Mouse (Mus musculus) E14TG2a.4 (cell line): ENCODE measurements around the gene Gm28042.

ENCODE experiments used
- H3K27me3 ChIP-seq: 2 replicates; pipeline ENCODE4 v1.6.1; 2014; ENCODE audit warnings: low read length, control low read depth; ENCODE audit not compliant: insufficient read depth
- H3K36me3 ChIP-seq: 2 replicates; pipeline ENCODE4 v1.6.1; 2014; ENCODE audit warnings: low read length, control low read depth; ENCODE audit not compliant: insufficient read depth
- H3K4me1 ChIP-seq: replicated peaks from 2 replicates; pipeline ENCODE4 v1.6.1; 2014; ENCODE audit warnings: low read depth, low read length, control low read depth
- H3K4me3 ChIP-seq: replicated peaks from 2 replicates; pipeline ENCODE4 v1.5.1; 2014; ENCODE audit warnings: mild to moderate bottlenecking, low read length
- H3K9me3 ChIP-seq: 2 replicates; pipeline ENCODE4 v1.6.1; 2014; ENCODE audit warnings: low read length, control low read depth
- CTCF ChIP-seq: conservative IDR thresholded peaks from 2 replicates; pipeline ENCODE4 v1.5.1; 2014; ENCODE audit warnings: low read length
- NANOG ChIP-seq: IDR thresholded peaks from 2 replicates; pipeline ENCODE4 v1.6.1; 2014; ENCODE audit warnings: borderline replicate concordance, low read length, mixed read lengths
- POU5F1 ChIP-seq: IDR thresholded peaks from 2 replicates; pipeline ENCODE4 v1.6.1; 2014; ENCODE audit warnings: low read length, borderline replicate concordance

Gm28042 gene

DNA sequence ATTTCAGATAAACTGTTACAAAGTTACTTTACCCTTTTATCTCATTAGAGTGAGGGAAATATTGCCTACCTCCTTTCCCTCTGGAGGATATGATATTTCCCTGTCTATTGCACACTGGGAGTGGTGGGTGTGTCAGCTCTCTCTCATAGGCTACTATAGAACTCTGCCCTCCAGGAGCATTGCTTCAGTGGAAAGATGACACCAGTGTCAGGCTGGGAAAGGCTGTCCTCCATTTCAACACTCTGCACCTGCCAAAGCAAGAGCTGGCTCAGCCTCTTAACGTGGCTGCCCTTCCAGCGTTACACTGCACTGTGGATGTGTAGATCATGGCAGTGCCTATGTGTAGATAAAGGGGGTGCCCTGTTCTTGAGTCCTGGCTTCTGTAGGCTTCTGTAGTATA, 34.9 kb upstream of the Gm28042 start:
- Histone ChIP-seq H3K36me3 (0 out of 2 replicates have a peak, but pooled peaks cover 2% of the 10 kb centered on the region), H3K9me3 (no peaks in the 10 kb centered on the region), H3K4me3 (no peak overlapping the region), H3K4me1 (peaks cover 16% of the 10 kb centered on the region), H3K27me3 (no peaks in the 10 kb centered on the region)
- TF ChIP-seq NANOG (no peak), CTCF (no peak), POU5F1 (no peak)

- H3K9me3 ChIP-seq = no peaks in the 10 kb centered on the region
- H3K4me3 ChIP-seq = no peak overlapping the region
- no peaks in the 10 kb centered on the region for H3K27me3 ChIP-seq
- TF ChIP-seq CTCF = no peak
- 0 out of 2 replicates have a peak, but pooled peaks cover 4% of the 10 kb centered on the region for H3K36me3 ChIP-seq
- H3K4me1 ChIP-seq = peaks cover 16% of the 10 kb centered on the region
Measured at GRCm38 (mm10) chr2:119993515-119993914, 33.8 kb upstream of the Gm28042 start.

DNA sequence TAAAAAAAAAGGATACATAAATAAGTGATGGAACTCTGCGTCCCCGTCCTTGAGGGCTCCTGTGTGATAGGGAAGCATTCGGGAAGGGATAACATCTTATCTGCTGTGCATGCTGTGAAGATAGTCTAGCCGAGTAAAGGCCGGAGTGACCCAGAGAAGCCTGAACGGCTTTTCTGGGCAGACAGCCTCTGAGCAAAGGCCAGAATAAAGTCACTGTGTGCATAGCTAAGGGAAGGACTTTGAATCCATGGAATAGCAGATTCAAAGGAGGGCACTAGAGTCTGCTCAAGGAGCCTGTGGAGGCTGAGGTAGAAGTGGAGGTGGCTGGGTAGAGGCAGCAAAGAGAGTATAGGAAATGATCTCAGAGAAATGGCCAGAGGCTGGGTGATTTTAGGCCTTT, 32.5 kb upstream of the Gm28042 start:
- 0 out of 2 replicates have a peak, but pooled peaks cover 4% of the 10 kb centered on the region for H3K36me3 ChIP-seq

DNA sequence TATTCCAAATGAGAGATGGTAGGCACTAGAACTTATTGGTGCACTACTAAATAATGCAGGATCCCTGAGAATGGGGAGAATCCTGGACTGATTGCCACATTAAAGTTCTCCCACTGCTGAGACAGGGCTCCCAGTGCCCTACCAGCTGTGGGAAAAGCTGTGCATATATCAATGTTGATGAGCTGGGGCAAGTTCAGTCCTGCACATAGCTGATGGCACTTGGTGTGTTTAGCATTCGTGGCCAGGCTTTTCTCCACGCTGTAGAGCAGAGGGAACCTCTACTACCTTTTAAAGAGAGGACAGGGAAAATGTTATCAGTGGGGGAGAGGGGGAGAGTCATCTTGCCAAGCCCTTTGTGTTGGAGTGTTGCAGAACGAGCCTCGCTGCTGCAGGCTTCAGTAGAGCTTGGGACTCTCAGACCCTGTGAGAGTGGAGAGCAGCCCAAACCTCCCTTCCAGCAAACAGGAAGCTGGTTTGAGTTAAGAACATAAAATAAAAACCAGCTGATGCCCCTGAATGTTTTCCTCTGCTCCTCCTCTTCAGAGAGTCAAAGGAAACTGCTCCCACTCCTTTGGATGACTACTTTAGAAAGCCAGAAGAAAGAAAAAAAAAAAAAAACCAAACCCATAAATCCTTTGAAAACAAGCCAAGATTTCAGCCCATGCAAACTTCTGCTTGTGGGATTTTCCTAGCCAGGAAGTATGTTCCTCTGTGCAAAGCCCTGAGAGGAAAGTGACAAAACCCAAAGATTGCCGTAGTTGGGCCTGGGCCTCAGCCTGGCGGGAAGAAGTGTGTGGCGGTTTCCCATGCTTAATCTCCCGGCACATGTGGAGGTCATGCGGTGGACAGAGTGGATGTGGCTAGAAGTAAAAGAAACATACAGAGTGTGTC, 31.7 kb upstream of the Gm28042 start:
- peaks cover 15% of the 10 kb centered on the region for H3K4me1 ChIP-seq
- H3K9me3 ChIP-seq = no peaks in the 10 kb centered on the region
- H3K4me3 ChIP-seq = no peak overlapping the region
- no peak for TF ChIP-seq NANOG
- no peak for TF ChIP-seq POU5F1
- no peak for TF ChIP-seq CTCF
- 0 out of 2 replicates have a peak, but pooled peaks cover 4% of the 10 kb centered on the region for H3K36me3 ChIP-seq
- H3K27me3 ChIP-seq = no peaks in the 10 kb centered on the region

More for the DNA sequence above, 32.5 kb upstream of the Gm28042 start:
- Histone ChIP-seq H3K4me3 (no peak overlapping the region), H3K9me3 (no peaks in the 10 kb centered on the region), H3K27me3 (no peaks in the 10 kb centered on the region), H3K4me1 (peaks cover 14% of the 10 kb centered on the region)
- no peak for TF ChIP-seq CTCF
- no peak for TF ChIP-seq NANOG
- no peak for TF ChIP-seq POU5F1

DNA sequence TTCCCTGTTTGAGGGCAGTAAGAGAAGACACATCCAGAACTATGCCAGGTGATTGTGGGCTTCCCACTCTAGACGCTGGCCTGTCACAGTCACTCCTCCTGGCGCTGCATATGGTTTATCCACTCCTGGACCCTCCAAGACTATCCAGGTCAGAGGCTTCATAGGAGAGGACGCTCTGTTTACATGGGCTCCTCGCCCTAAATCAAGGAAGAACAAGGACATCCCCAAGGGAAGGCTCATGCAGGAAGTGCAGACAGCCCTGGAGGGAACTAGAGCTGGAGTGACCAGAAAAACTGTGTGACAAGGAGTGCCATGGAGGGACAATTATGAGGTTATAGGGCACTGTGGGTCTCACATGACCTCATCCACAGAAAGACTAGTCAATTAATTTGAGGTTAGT, 29.9 kb upstream of the Gm28042 start:
- peaks cover 29% of the 10 kb centered on the region for H3K4me1 ChIP-seq
- 0 out of 2 replicates have a peak, but pooled peaks cover 4% of the 10 kb centered on the region for H3K36me3 ChIP-seq
- no peaks in the 10 kb centered on the region for H3K9me3 ChIP-seq

DNA sequence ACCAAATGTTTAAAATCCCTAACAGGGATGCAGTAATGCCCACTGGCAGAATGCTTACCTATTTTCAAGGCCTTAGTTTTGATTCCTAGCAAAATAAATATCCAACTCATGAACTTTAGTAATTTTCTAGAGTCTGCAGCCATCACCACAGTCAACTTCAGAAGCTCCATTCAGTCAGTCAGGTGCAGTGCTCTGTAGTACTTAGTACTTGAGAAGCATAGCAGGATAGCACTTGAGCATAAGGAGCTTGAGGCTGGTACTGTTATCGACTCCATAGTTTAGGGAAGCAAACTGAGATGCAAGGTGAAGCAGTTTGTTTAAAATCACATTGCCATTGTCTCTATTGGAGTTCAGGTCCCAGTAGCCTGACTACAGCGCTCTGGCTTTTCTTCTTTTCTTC, 27.6 kb upstream of the Gm28042 start:
- Histone ChIP-seq H3K4me3 (no peak overlapping the region), H3K27me3 (no peaks in the 10 kb centered on the region), H3K36me3 (0 out of 2 replicates have a peak, but pooled peaks cover 4% of the 10 kb centered on the region), H3K9me3 (no peaks in the 10 kb centered on the region), H3K4me1 (peaks cover 29% of the 10 kb centered on the region)
- TF ChIP-seq CTCF (no peak), POU5F1 (no peak), NANOG (no peak)

More for the DNA sequence above, 29.9 kb upstream of the Gm28042 start:
- TF ChIP-seq POU5F1 = no peak
- TF ChIP-seq NANOG = no peak
- TF ChIP-seq CTCF = no peak
- H3K4me3 ChIP-seq = no peak overlapping the region
- H3K27me3 ChIP-seq = no peaks in the 10 kb centered on the region

DNA sequence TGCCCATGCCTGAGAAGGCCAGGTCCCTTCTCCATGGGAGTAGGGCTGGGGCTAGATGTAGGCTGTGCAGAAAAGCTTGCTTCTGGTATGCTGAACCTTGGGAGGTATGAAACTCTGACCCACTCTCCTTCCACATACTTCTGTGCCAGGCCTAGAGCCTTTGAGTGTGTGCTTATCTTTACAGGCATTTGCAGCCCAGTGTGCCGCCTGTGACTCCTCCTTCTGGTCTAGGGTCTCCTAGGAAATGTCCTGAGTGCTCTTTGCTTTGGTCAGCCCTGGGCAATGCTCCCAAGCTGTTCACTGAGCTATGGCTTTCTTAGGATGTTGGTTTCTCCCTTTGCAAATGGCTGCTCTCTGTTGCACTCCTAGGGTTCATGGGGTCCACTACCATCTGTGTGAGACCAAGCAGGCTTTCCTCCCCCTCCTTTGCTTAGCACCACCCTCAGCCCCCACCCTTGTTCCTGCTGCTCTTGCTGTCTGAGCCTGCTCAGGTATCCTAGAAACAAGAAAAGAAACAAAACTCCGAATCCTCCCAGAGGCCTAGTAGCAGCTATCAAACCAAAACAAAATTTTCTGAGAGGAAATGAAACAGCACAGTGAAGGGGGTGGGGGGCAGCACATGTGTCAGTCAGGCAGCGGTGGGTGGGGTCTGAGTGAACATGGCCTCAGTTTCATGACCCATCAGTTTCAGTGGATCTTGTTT, 26.3 kb upstream of the Gm28042 start:
- Histone ChIP-seq H3K4me3 (no peak overlapping the region), H3K4me1 (peaks cover 39% of the 10 kb centered on the region), H3K36me3 (0 out of 2 replicates have a peak, but pooled peaks cover 4% of the 10 kb centered on the region), H3K27me3 (no peaks in the 10 kb centered on the region), H3K9me3 (no peaks in the 10 kb centered on the region)
- TF ChIP-seq POU5F1 = no peak
- no peak for TF ChIP-seq NANOG
- TF ChIP-seq CTCF = no peak

- H3K4me1 ChIP-seq = peaks cover 39% of the 10 kb centered on the region
- no peaks in the 10 kb centered on the region for H3K27me3 ChIP-seq
- TF ChIP-seq POU5F1 (no peak), CTCF (no peak), NANOG (no peak)
- no peaks in the 10 kb centered on the region for H3K9me3 ChIP-seq
- H3K4me3 ChIP-seq = no peak overlapping the region
- 0 out of 2 replicates have a peak, but pooled peaks cover 4% of the 10 kb centered on the region for H3K36me3 ChIP-seq
Measured at GRCm38 (mm10) chr2:120001956-120002355, 25.3 kb upstream of the Gm28042 start.
